Mouse (Mus musculus): ENCODE data around the gene Top3a.

The Top3a gene

GRCm38 (mm10) chr11:60809546-60809945 is 32.4 kb upstream of the Top3a start:
- peak overlapping the region; percentile 88 for H3K4me3 ChIP-seq (replicated peaks; ENCODE audit: low read length)
- peaks cover 53% of the 10 kb centered on the region for H3K36me3 ChIP-seq (ENCODE audit: insufficient read depth, low read length)
- TF ChIP-seq CTCF (conservative IDR thresholded peaks at IDR 0.05; ENCODE audit: low read length), result no peak
- no peak for TF ChIP-seq POU5F1 (IDR thresholded peaks at IDR 0.05; ENCODE audit: borderline replicate concordance, low read length)
- no peak for TF ChIP-seq NANOG (IDR thresholded peaks at IDR 0.05; ENCODE audit: borderline replicate concordance, low read length)
- no peaks in the 10 kb centered on the region for H3K27me3 ChIP-seq (ENCODE audit: insufficient read depth, low read length)
- H3K4me1 ChIP-seq (replicated peaks; ENCODE audit: low read depth, low read length), result peaks cover 39% of the 10 kb centered on the region
- H3K9me3 ChIP-seq (ENCODE audit: low read length), result no peaks in the 10 kb centered on the region

GRCm38 (mm10) chr11:60808286-60809070 is 31.3 kb upstream of the Top3a start:
- H3K9me3 ChIP-seq (ENCODE audit: low read length), result no peaks in the 10 kb centered on the region
- peaks cover 39% of the 10 kb centered on the region for H3K4me1 ChIP-seq (replicated peaks; ENCODE audit: low read depth, low read length)

DNA sequence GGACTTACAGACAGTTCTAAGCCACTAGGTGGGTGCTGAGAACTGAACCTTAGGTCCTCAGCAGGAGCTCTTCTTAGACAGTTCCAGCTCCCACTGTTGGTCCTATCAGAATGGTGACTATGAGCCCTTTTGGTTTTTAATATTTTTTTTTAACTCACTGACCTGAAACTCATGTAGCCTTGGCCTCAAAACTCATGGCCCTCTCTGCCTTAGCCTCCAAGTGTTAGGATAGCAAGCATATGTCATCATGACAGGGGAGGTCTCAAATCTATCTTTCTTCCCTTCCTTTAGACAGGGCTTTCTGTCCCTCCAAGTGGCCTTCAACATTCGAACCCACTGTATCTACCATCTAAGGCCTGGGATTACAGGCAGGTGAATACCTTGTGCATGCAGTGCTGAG is 23.7 kb upstream of the Top3a start:
- H3K36me3 ChIP-seq (ENCODE audit: insufficient read depth, low read length), result peaks cover 98% of the 10 kb centered on the region
- H3K4me1 ChIP-seq (replicated peaks; ENCODE audit: low read depth, low read length), result no peaks in the 10 kb centered on the region
- TF ChIP-seq POU5F1 (IDR thresholded peaks at IDR 0.05; ENCODE audit: borderline replicate concordance, low read length) (no peak), NANOG (IDR thresholded peaks at IDR 0.05; ENCODE audit: borderline replicate concordance, low read length) (no peak), CTCF (conservative IDR thresholded peaks at IDR 0.05; ENCODE audit: low read length) (no peak)
- no peaks in the 10 kb centered on the region for H3K27me3 ChIP-seq (ENCODE audit: insufficient read depth, low read length)
- H3K4me3 ChIP-seq (replicated peaks; ENCODE audit: low read length), result no peak overlapping the region
- H3K9me3 ChIP-seq (ENCODE audit: low read length), result no peaks in the 10 kb centered on the region

More at GRCm38 (mm10) chr11:60808286-60809070, 31.3 kb upstream of the Top3a start:
- peak overlapping the region; percentile 88 for H3K4me3 ChIP-seq (replicated peaks; ENCODE audit: low read length)
- H3K36me3 ChIP-seq (ENCODE audit: insufficient read depth, low read length), result peaks cover 64% of the 10 kb centered on the region
- no peaks in the 10 kb centered on the region for H3K27me3 ChIP-seq (ENCODE audit: insufficient read depth, low read length)
- TF ChIP-seq POU5F1 (IDR thresholded peaks at IDR 0.05; ENCODE audit: borderline replicate concordance, low read length) (no peak), NANOG (IDR thresholded peaks at IDR 0.05; ENCODE audit: borderline replicate concordance, low read length) (no peak), CTCF (conservative IDR thresholded peaks at IDR 0.05; ENCODE audit: low read length) (no peak)

- no peaks in the 10 kb centered on the region for H3K27me3 ChIP-seq (ENCODE audit: insufficient read depth, low read length)
- H3K4me1 ChIP-seq (replicated peaks; ENCODE audit: low read depth, low read length), result no peaks in the 10 kb centered on the region
- TF ChIP-seq NANOG (IDR thresholded peaks at IDR 0.05; ENCODE audit: borderline replicate concordance, low read length), result no peak
- TF ChIP-seq CTCF (conservative IDR thresholded peaks at IDR 0.05; ENCODE audit: low read length), result no peak
- no peak for TF ChIP-seq POU5F1 (IDR thresholded peaks at IDR 0.05; ENCODE audit: borderline replicate concordance, low read length)
- peaks cover 99% of the 10 kb centered on the region for H3K36me3 ChIP-seq (ENCODE audit: insufficient read depth, low read length)
- no peak overlapping the region for H3K4me3 ChIP-seq (replicated peaks; ENCODE audit: low read length)
- no peaks in the 10 kb centered on the region for H3K9me3 ChIP-seq (ENCODE audit: low read length)
Observed at GRCm38 (mm10) chr11:60799977-60800376, 22.8 kb upstream of the Top3a start.

DNA sequence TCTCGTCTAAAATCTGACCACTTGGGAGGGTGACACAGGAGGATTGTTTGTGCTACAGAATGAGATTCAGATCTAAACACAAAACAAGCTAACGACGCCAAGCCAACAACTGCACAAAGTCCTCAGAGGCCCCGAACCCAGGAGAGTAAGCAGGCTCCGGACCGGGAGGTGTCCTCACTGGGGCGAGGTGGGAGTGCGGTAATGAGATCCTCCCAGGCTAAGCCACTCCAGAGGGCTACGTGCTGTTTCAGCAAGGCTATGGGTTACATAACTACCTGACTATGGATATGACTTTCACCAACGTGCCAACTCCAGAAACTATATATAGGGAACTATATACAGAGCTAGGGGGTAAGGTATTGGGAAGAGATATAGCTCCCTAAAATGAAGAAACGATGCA is 19.2 kb upstream of the Top3a start:
- Histone ChIP-seq H3K4me1 (replicated peaks; ENCODE audit: low read depth, low read length) (no peaks in the 10 kb centered on the region), H3K36me3 (ENCODE audit: insufficient read depth, low read length) (peaks cover 99% of the 10 kb centered on the region), H3K27me3 (ENCODE audit: insufficient read depth, low read length) (no peaks in the 10 kb centered on the region), H3K4me3 (replicated peaks; ENCODE audit: low read length) (no peak overlapping the region), H3K9me3 (ENCODE audit: low read length) (no peaks in the 10 kb centered on the region)
- TF ChIP-seq NANOG (IDR thresholded peaks at IDR 0.05; ENCODE audit: borderline replicate concordance, low read length) (no peak), POU5F1 (IDR thresholded peaks at IDR 0.05; ENCODE audit: borderline replicate concordance, low read length) (no peak), CTCF (conservative IDR thresholded peaks at IDR 0.05; ENCODE audit: low read length) (no peak)

DNA sequence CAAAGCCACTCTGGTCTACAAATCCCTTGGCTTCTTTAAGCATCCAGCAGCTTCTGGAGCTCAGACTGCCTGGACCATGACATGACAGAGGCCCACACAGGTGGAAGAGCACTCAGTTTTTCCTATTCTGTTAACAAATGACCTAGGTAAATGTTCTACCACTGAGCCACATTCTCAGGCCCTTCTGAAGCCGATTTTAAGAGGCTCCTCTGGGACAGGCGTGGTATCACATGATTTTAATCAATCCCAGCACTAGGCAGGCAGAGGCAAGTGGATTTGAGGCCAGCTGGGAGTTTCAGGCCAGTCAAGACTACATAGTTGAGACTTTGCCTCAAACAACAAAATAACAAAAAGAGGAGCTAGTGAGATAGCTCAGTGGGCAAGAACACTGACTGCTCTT is 13.3 kb upstream of the Top3a start:
- Histone ChIP-seq H3K27me3 (ENCODE audit: insufficient read depth, low read length) (no peaks in the 10 kb centered on the region), H3K4me3 (replicated peaks; ENCODE audit: low read length) (no peak overlapping the region), H3K9me3 (ENCODE audit: low read length) (no peaks in the 10 kb centered on the region), H3K4me1 (replicated peaks; ENCODE audit: low read depth, low read length) (no peaks in the 10 kb centered on the region), H3K36me3 (ENCODE audit: insufficient read depth, low read length) (peaks cover 98% of the 10 kb centered on the region)
- no peak for TF ChIP-seq CTCF (conservative IDR thresholded peaks at IDR 0.05; ENCODE audit: low read length)

- peaks cover 21% of the 10 kb centered on the region for H3K4me1 ChIP-seq (replicated peaks; ENCODE audit: low read depth, low read length)
- peaks cover 99% of the 10 kb centered on the region for H3K36me3 ChIP-seq (ENCODE audit: insufficient read depth, low read length)
- no peak overlapping the region for H3K4me3 ChIP-seq (replicated peaks; ENCODE audit: low read length)
- H3K27me3 ChIP-seq (ENCODE audit: insufficient read depth, low read length), result no peaks in the 10 kb centered on the region
- TF ChIP-seq NANOG (IDR thresholded peaks at IDR 0.05; ENCODE audit: borderline replicate concordance, low read length) (no peak), CTCF (conservative IDR thresholded peaks at IDR 0.05; ENCODE audit: low read length) (no peak), POU5F1 (IDR thresholded peaks at IDR 0.05; ENCODE audit: borderline replicate concordance, low read length) (no peak)
- no peaks in the 10 kb centered on the region for H3K9me3 ChIP-seq (ENCODE audit: low read length)
Observed at GRCm38 (mm10) chr11:60787595-60787994, 10.4 kb upstream of the Top3a start.

GRCm38 (mm10) chr11:60784179-60784922 is 7.2 kb upstream of the Top3a start:
- Histone ChIP-seq H3K36me3 (ENCODE audit: insufficient read depth, low read length) (peaks cover 100% of the 10 kb centered on the region), H3K27me3 (ENCODE audit: insufficient read depth, low read length) (no peaks in the 10 kb centered on the region), H3K9me3 (ENCODE audit: low read length) (no peaks in the 10 kb centered on the region), H3K4me1 (replicated peaks; ENCODE audit: low read depth, low read length) (peaks cover 53% of the 10 kb centered on the region), H3K4me3 (replicated peaks; ENCODE audit: low read length) (no peak overlapping the region)
- no peak for TF ChIP-seq NANOG (IDR thresholded peaks at IDR 0.05; ENCODE audit: borderline replicate concordance, low read length)
- TF ChIP-seq POU5F1 (IDR thresholded peaks at IDR 0.05; ENCODE audit: borderline replicate concordance, low read length), result no peak
- no peak for TF ChIP-seq CTCF (conservative IDR thresholded peaks at IDR 0.05; ENCODE audit: low read length)

All from E14TG2a.4 (cell line).